Mouse (Mus musculus): Measurements from ENCODE around the gene Vsx1. TPM values are rescaled to one million over a fixed set of nuclear protein-coding genes. Genes with fewer than 3 reads are reported as not detected.

Vsx1 gene
- total and polyA plus RNA-seq, 2 experiments from 2014 or later, result not detected

GRCm38 (mm10) chr2:150670926-150671325, 18.2 kb downstream of the Vsx1 start:
- TF ChIP-seq EP300 (IDR thresholded peaks at IDR 0.05; ENCODE audit: low read depth) (no peak), CTCF (IDR thresholded peaks at IDR 0.05; ENCODE audit: low read depth) (no peak)
- H3K4me1 ChIP-seq (ENCODE audit: control insufficient read depth, insufficient read depth), result 0 out of 2 replicates have a peak, but pooled peaks cover 2% of the 10 kb centered on the region
- no peaks in the 10 kb centered on the region for H3K9me3 ChIP-seq (replicated peaks; ENCODE audit: control insufficient read depth, low read length)
- no peak for DNase-seq (ENCODE audit: low spot score)
- no peak overlapping the region for H3K9ac ChIP-seq (replicated peaks; ENCODE audit: low read depth, low read length)
- 86% methylated on average over 1 of the region's 1 CpGs for WGBS
- no peaks in the 10 kb centered on the region for H3K27me3 ChIP-seq (ENCODE audit: control insufficient read depth, insufficient read depth, low read length)
- H3K4me2 ChIP-seq (ENCODE audit: low read depth, low read length), result no peak overlapping the region
- H3K4me3 ChIP-seq (ENCODE audit: low read depth, low read length), result no peak overlapping the region
- no peaks in the 10 kb centered on the region for H3K36me3 ChIP-seq (replicated peaks; ENCODE audit: control insufficient read depth, insufficient read depth, low read length)
- no peak overlapping the region for H3K27ac ChIP-seq (ENCODE audit: low read depth)
- no peak for ATAC-seq (ENCODE audit: insufficient read depth, low read depth)

- ATAC-seq (ENCODE audit: insufficient read depth, low read depth) (no peak), DNase-seq (ENCODE audit: low spot score) (no peak)
- 72% methylated on average over 2 of the region's 2 CpGs for WGBS
- no peak overlapping the region for H3K27ac ChIP-seq (ENCODE audit: low read depth)
- H3K4me2 ChIP-seq (ENCODE audit: low read depth, low read length), result no peak overlapping the region
- no peaks in the 10 kb centered on the region for H3K9me3 ChIP-seq (replicated peaks; ENCODE audit: control insufficient read depth, low read length)
- H3K9ac ChIP-seq (replicated peaks; ENCODE audit: low read depth, low read length), result no peak overlapping the region
- H3K36me3 ChIP-seq (replicated peaks; ENCODE audit: control insufficient read depth, insufficient read depth, low read length), result no peaks in the 10 kb centered on the region
- no peaks in the 10 kb centered on the region for H3K27me3 ChIP-seq (ENCODE audit: control insufficient read depth, insufficient read depth, low read length)
- TF ChIP-seq EP300 (IDR thresholded peaks at IDR 0.05; ENCODE audit: low read depth) (no peak), CTCF (IDR thresholded peaks at IDR 0.05; ENCODE audit: low read depth) (no peak)
- no peak overlapping the region for H3K4me3 ChIP-seq (ENCODE audit: low read depth, low read length)
- 0 out of 2 replicates have a peak, but pooled peaks cover 6% of the 10 kb centered on the region for H3K4me1 ChIP-seq (ENCODE audit: control insufficient read depth, insufficient read depth)
Observed at GRCm38 (mm10) chr2:150669454-150670045, 19.6 kb downstream of the Vsx1 start.

GRCm38 (mm10) chr2:150668956-150669355, 20.2 kb downstream of the Vsx1 start:
- no peak for ATAC-seq (ENCODE audit: insufficient read depth, low read depth)
- WGBS, result 81% methylated on average over 5 of the region's 5 CpGs
- H3K4me2 ChIP-seq (ENCODE audit: low read depth, low read length), result no peak overlapping the region; the same call in 1 of the 2 replicates
- H3K27ac ChIP-seq (ENCODE audit: low read depth), result no peak overlapping the region
- no peaks in the 10 kb centered on the region for H3K36me3 ChIP-seq (replicated peaks; ENCODE audit: control insufficient read depth, insufficient read depth, low read length)
- no peak for DNase-seq (ENCODE audit: low spot score)
- TF ChIP-seq CTCF (IDR thresholded peaks at IDR 0.05; ENCODE audit: low read depth) (no peak), EP300 (IDR thresholded peaks at IDR 0.05; ENCODE audit: low read depth) (no peak)
- H3K9me3 ChIP-seq (replicated peaks; ENCODE audit: control insufficient read depth, low read length), result no peaks in the 10 kb centered on the region
- H3K27me3 ChIP-seq (ENCODE audit: control insufficient read depth, insufficient read depth, low read length), result no peaks in the 10 kb centered on the region
- no peak overlapping the region for H3K4me3 ChIP-seq (ENCODE audit: low read depth, low read length)
- no peak overlapping the region for H3K9ac ChIP-seq (replicated peaks; ENCODE audit: low read depth, low read length)
- 0 out of 2 replicates have a peak, but pooled peaks cover 8% of the 10 kb centered on the region for H3K4me1 ChIP-seq (ENCODE audit: control insufficient read depth, insufficient read depth)

DNA sequence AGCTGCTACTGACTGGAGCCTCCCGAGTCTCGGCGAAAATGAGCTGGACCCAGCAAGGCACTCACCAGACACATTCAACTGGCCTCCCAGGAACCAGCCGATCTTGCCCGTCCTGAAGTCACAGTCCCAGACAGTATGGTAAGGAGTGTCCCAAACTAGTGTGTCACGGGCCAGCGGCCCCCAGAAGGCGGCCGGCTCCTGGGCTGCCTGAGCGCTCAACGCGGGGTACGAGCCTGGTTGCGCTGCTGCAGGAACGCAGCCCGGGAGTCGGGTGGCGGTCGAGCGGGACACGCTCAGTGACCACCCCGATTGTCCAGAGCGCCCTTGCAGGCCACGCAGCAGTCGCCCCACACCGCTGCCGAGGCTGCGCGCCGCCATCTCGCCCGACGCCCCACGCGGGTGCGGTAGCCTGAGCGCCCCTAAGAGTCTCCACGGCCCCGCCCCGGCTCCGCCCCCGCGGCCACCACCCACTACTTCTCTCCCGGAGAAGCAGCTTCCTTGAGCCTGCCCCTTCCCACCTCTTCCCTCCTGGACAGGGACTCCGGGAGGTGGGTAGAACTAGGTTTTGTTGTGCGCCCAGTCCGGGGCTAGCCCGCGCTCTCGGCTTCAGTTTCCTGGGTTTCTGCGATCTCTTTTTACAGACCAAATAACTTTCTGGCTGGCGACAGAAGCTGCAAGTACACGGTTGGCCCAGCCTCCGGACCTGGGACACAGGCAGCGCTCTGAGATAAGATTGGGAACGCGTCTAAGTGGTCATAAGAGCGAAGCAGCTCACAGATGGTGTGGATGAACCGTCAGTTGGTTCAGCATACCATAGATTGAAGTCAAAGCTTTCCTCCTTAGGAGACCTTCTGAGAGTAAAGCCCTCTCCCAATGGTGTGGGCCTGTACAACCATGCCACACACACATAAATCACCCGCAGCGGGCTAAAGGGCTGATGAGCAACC, 21.1 kb downstream of the Vsx1 start, which contains the start of gene Acss1:
Gene Acss1, minus strand, starts transcription at position 681 of the 947 bp plus-strand sequence.
- H3K4me1 ChIP-seq (ENCODE audit: control insufficient read depth, insufficient read depth), result 0 out of 2 replicates have a peak, but pooled peaks cover 14% of the 10 kb centered on the region
- peak within 1 kb of the TSS; percentile 63 for H3K4me3 ChIP-seq (ENCODE audit: low read depth, low read length)
- WGBS, result 2% methylated on average over 50 of the region's 61 CpGs

GRCm38 (mm10) chr2:150667065-150667819, 21.9 kb downstream of the Vsx1 start:
- peaks cover 20% of the 10 kb centered on the region for H3K4me1 ChIP-seq (ENCODE audit: control insufficient read depth, insufficient read depth)
- peak overlapping the region; percentile 70 for H3K9ac ChIP-seq (replicated peaks; ENCODE audit: low read depth, low read length)
- H3K36me3 ChIP-seq (replicated peaks; ENCODE audit: control insufficient read depth, insufficient read depth, low read length), result no peaks in the 10 kb centered on the region
- peak overlapping the region; percentile 63 for H3K4me3 ChIP-seq (ENCODE audit: low read depth, low read length)
- peak; percentile 5 for DNase-seq (ENCODE audit: low spot score)
- no peaks in the 10 kb centered on the region for H3K9me3 ChIP-seq (replicated peaks; ENCODE audit: control insufficient read depth, low read length)
- TF ChIP-seq EP300 (IDR thresholded peaks at IDR 0.05; ENCODE audit: low read depth), result no peak
- no peaks in the 10 kb centered on the region for H3K27me3 ChIP-seq (ENCODE audit: control insufficient read depth, insufficient read depth, low read length)
- peak overlapping the region; percentile 68 for H3K27ac ChIP-seq (ENCODE audit: low read depth)
- ATAC-seq (ENCODE audit: insufficient read depth, low read depth), result peak; percentile 15; the same call in 1 of the 2 replicates
- 6% methylated on average over 17 of the region's 17 CpGs for WGBS
- peak overlapping the region; percentile 92 for H3K4me2 ChIP-seq (ENCODE audit: low read depth, low read length)

More for the DNA sequence above, 21.1 kb downstream of the Vsx1 start, which contains the start of gene Acss1:
- H3K9ac ChIP-seq (replicated peaks; ENCODE audit: low read depth, low read length), result peak within 1 kb of the TSS; percentile 70
- peak within 1 kb of the TSS; percentile 92 for H3K4me2 ChIP-seq (ENCODE audit: low read depth, low read length)
- H3K36me3 ChIP-seq (replicated peaks; ENCODE audit: control insufficient read depth, insufficient read depth, low read length), result no peaks in the 10 kb centered on the region
- H3K9me3 ChIP-seq (replicated peaks; ENCODE audit: control insufficient read depth, low read length), result no peaks in the 10 kb centered on the region
- H3K27ac ChIP-seq (ENCODE audit: low read depth), result peak within 1 kb of the TSS; percentile 68
- no peaks in the 10 kb centered on the region for H3K27me3 ChIP-seq (ENCODE audit: control insufficient read depth, insufficient read depth, low read length)
- DNase-seq (ENCODE audit: low spot score) (peak; percentile 6), ATAC-seq (ENCODE audit: insufficient read depth, low read depth) (peak; percentile 53)
- TF ChIP-seq EP300 (IDR thresholded peaks at IDR 0.05; ENCODE audit: low read depth) (no peak), CTCF (IDR thresholded peaks at IDR 0.05; ENCODE audit: low read depth) (no peak)

Measured in heart, postnatal 0 days (tissue).